Mouse (Mus musculus) thymus, adult 2 months (tissue): ENCODE measurements around the gene Fbf1. TPM values are rescaled to one million over a fixed set of nuclear protein-coding genes. Genes with fewer than 3 reads are reported as not detected.

Source experiments
- DNase-seq: peaks from one replicate; pipeline ENCODE4 v3.0.0; 2021
- H3K27ac ChIP-seq: fragments of 200-500 bp; 2 replicates; pipeline ENCODE4 v1.5.1; 2012; ENCODE audit warnings: low read length, control low read depth; ENCODE audit not compliant: control insufficient read depth, insufficient read depth
- H3K27me3 ChIP-seq: fragments of 200-500 bp; 2 replicates; pipeline ENCODE4 v1.6.1; 2012; ENCODE audit warnings: mild to moderate bottlenecking, low read length, moderate library complexity, mixed read lengths; ENCODE audit not compliant: control insufficient read depth, insufficient read depth
- H3K36me3 ChIP-seq: fragments of 200-500 bp; 2 replicates; pipeline ENCODE4 v1.6.1; 2012; ENCODE audit warnings: mild to moderate bottlenecking, low read length, moderate library complexity; ENCODE audit not compliant: control insufficient read depth, insufficient read depth
- H3K4me1 ChIP-seq: fragments of 200-500 bp; replicated peaks from 2 replicates; pipeline ENCODE4 v1.6.1; 2012; ENCODE audit warnings: low read length; ENCODE audit not compliant: control insufficient read depth, insufficient read depth
- H3K4me3 ChIP-seq: fragments of 200-500 bp; 2 replicates; pipeline ENCODE4 v1.5.1; 2012; ENCODE audit warnings: mild to moderate bottlenecking, low read length, control low read depth, moderate library complexity; ENCODE audit not compliant: control insufficient read depth, insufficient read depth
- CTCF ChIP-seq: fragments of 200-500 bp; IDR thresholded peaks from 2 replicates; pipeline ENCODE4 v1.5.1; 2012; ENCODE audit warnings: mild to moderate bottlenecking, control low read depth, low read length, moderate library complexity, borderline replicate concordance; ENCODE audit not compliant: control insufficient read depth, poor library complexity, insufficient read depth; ENCODE audit errors: extremely low read depth
- POLR2A ChIP-seq: fragments of 200-500 bp; IDR thresholded peaks from 2 replicates; pipeline ENCODE4 v1.6.1; 2012; ENCODE audit warnings: mild to moderate bottlenecking, low read length, control low read depth, moderate library complexity; ENCODE audit not compliant: control insufficient read depth, poor library complexity, insufficient read depth; ENCODE audit errors: extremely low read depth
- WGBS: fragments of 180-500 bp; shearing (Covaris S2); methylation state at CpG from one replicate; pipeline ENCODE4 v1.1.7; 2018; 5-methylcytosine and 5-hydroxymethylcytosine counted together
- polyA plus RNA-seq: library from polyadenylated mRNA; depleted of rRNA; stranded (reverse); fragments of >200 nt; gene quantifications from 2 replicates; pipeline ENCODE4 v1.2.3, GENCODE M21; 2012

Fbf1 gene
- polyA plus RNA-seq, 1 experiment, result 30.3 TPM

DNA sequence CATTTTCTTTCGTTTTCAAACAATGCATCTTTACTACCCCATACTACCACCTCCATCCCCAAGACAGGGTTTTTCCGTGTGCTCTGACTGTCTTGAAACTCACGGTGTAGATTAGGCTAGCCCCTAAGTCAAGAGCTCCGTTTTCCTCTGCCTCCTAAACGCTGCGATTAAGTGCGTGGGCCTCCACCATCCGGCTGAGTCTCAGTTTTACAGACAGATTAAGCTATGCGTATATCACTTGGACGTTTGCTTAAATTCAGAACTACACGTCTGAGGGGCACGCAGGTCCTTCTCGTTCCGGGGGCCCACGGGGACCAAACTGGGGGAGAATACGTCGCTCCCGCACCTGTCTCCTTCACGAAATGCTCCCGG, 29.9 kb downstream of the Fbf1 start:
- Histone ChIP-seq H3K4me1 (peaks cover 16% of the 10 kb centered on the region), H3K27ac (0 out of 2 replicates have a peak overlapping the region, but pooled peaks have one; percentile 9), H3K4me3 (peak overlapping the region; percentile 77), H3K27me3 (no peaks in the 10 kb centered on the region), H3K36me3 (no peaks in the 10 kb centered on the region)
- WGBS, result 1% methylated on average over 20 of the region's 20 CpGs
- no peak for DNase-seq
- TF ChIP-seq CTCF (no peak), POLR2A (no peak)

- H3K27ac ChIP-seq, result no peak overlapping the region
- no peak for TF ChIP-seq POLR2A
- TF ChIP-seq CTCF, result no peak
- 95% methylated on average over 10 of the region's 10 CpGs for WGBS
Measured at GRCm38 (mm10) chr11:116134171-116134570, 33.8 kb downstream of the Fbf1 start.

GRCm38 (mm10) chr11:116133497-116133896, 34.5 kb downstream of the Fbf1 start:
- H3K4me3 ChIP-seq, result no peak overlapping the region
- WGBS, result 56% methylated on average over 5 of the region's 5 CpGs
- DNase-seq, result no peak
- no peak for TF ChIP-seq POLR2A
- no peak for TF ChIP-seq CTCF
- H3K4me1 ChIP-seq, result peaks cover 33% of the 10 kb centered on the region
- no peak overlapping the region for H3K27ac ChIP-seq
- no peaks in the 10 kb centered on the region for H3K27me3 ChIP-seq
- no peaks in the 10 kb centered on the region for H3K36me3 ChIP-seq

More at GRCm38 (mm10) chr11:116134171-116134570, 33.8 kb downstream of the Fbf1 start:
- Histone ChIP-seq H3K4me1 (peaks cover 35% of the 10 kb centered on the region), H3K4me3 (no peak overlapping the region), H3K27me3 (no peaks in the 10 kb centered on the region), H3K36me3 (no peaks in the 10 kb centered on the region)
- DNase-seq, result no peak

DNA sequence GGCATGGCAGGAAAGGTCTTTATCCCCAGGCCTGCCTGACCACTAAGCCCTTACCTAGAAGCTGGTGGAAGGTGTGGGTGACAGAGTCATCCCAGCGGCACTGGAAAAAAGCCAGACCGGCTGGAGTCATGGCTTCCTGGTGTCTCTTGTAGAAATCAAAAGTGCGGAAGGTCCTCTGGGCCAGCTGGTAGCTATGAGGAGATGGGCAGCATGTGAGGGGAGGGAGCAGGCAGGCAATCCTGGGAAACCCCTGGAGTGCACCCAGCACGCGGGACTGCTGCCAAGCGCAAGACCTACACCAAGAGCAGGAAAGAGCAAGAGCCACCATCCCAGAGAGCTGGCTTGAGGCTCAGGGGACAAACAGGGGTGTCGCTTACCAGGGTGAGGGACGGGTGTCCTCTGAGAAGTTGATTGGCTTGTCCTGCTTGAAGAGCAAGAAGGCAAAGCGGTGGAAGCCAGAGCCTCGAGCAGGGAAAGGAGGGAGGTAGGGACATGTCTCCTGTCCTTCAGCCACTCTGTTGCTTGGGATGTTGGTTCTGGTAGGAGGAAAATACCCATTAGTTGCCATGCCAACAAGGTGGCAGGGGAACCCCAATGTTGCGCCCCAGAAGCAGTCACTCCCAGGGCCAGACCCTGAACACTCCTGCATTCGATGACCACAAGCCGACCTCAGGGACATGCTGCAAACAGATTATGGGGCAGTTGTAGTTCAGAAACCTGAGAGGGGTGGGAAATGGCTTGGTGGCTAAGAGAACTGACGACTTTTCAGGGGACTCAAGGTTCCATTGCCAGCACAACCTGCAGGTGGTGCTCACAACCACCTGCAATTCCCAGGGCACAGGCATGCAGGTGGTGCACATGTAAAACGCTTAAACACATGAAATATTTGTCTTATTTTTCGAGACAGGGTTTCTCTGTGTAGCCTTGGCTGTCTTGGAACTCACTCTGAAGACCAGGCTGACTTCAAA, 35.3 kb downstream of the Fbf1 start:
- Histone ChIP-seq H3K27ac (no peak overlapping the region), H3K36me3 (no peaks in the 10 kb centered on the region), H3K4me3 (no peak overlapping the region), H3K4me1 (peaks cover 29% of the 10 kb centered on the region), H3K27me3 (no peaks in the 10 kb centered on the region)
- no peak for TF ChIP-seq POLR2A
- peak; percentile 17; the same call in 1 of the 2 replicates for TF ChIP-seq CTCF
- no peak for DNase-seq
- 73% methylated on average over 16 of the region's 16 CpGs for WGBS

GRCm38 (mm10) chr11:116131349-116132170, 36.4 kb downstream of the Fbf1 start:
- no peak for DNase-seq
- TF ChIP-seq CTCF (no peak), POLR2A (no peak)
- 89% methylated on average over 15 of the region's 15 CpGs for WGBS

More at GRCm38 (mm10) chr11:116131349-116132170, 36.4 kb downstream of the Fbf1 start:
- H3K36me3 ChIP-seq, result peaks cover 3% of the 10 kb centered on the region; the same call in 1 of the 2 replicates
- peak overlapping the region; percentile 66 for H3K4me3 ChIP-seq
- no peaks in the 10 kb centered on the region for H3K27me3 ChIP-seq
- H3K27ac ChIP-seq, result peak overlapping the region; percentile 85
- peaks cover 28% of the 10 kb centered on the region for H3K4me1 ChIP-seq
